Mouse (Mus musculus): Measurements from ENCODE around the gene Krt20.

- TF ChIP-seq MYC (IDR thresholded peaks at IDR 0.05; ENCODE audit: low read depth, low read length): no peak
- no peak for TF ChIP-seq CTCF (IDR thresholded peaks at IDR 0.05 in 2 of 3, conservative IDR thresholded peaks at IDR 0.05 in 1 of 3; ENCODE audit: control insufficient read depth in 1 of 3, insufficient read depth in 1 of 3, low read depth in 2 of 3, low read length in 3 of 3, poor library complexity in 1 of 3, severe bottlenecking in 1 of 3)
- TF ChIP-seq MXI1 (IDR thresholded peaks at IDR 0.05; ENCODE audit: low read depth, low read length): no peak
These were observed 31.8 kb downstream of the Krt20 start for GRCm38 (mm10) chr11:99406186-99406585.

All from MEL (cell line).